Mouse (Mus musculus) heart, embryonic 16.5 days (tissue): ENCODE results near the gene Lsm12. TPM values are rescaled to one million over a fixed set of nuclear protein-coding genes. Genes with fewer than 3 reads are reported as not detected.
A peak's percentile ranks its signal among the peaks of the same experiment; 100 is the strongest.

Experiments used
- ATAC-seq: fragments of 200-750 bp; cut with Nextera tagmentation; replicated peaks from 2 replicates; pipeline ENCODE4 v1.8.0; 2017; ENCODE audit warnings: moderate number of reproducible peaks; ENCODE audit not compliant: insufficient read depth, low FRiP score; ENCODE audit errors: extremely low read depth
- H3K27ac ChIP-seq: fragments of 300-500 bp; sonication (generic); 2 replicates; pipeline ENCODE4 v1.5.1; 2014; ENCODE audit warnings: mild to moderate bottlenecking, low read length, control low read depth, moderate library complexity
- H3K27me3 ChIP-seq: fragments of 300-500 bp; sonication (generic); 2 replicates; pipeline ENCODE4 v1.6.1; 2014; ENCODE audit warnings: low read length, mixed read lengths; ENCODE audit not compliant: control insufficient read depth, insufficient read depth
- H3K36me3 ChIP-seq: fragments of 300-500 bp; sonication (generic); 2 replicates; pipeline ENCODE4 v1.6.1; 2014; ENCODE audit not compliant: control insufficient read depth, insufficient read depth
- H3K4me1 ChIP-seq: fragments of 300-500 bp; sonication (generic); 2 replicates; pipeline ENCODE4 v1.6.1; 2014; ENCODE audit warnings: low read length, mixed read lengths; ENCODE audit not compliant: control insufficient read depth, insufficient read depth
- H3K4me2 ChIP-seq: fragments of 300-500 bp; sonication (generic); 2 replicates; pipeline ENCODE4 v1.6.1; 2014; ENCODE audit warnings: low read depth, mild to moderate bottlenecking, control low read depth, low read length
- H3K4me3 ChIP-seq: fragments of 300-500 bp; sonication (generic); 2 replicates; pipeline ENCODE4 v1.5.1; 2014; ENCODE audit warnings: mild to moderate bottlenecking, control low read depth, low read length
- H3K9ac ChIP-seq: fragments of 300-500 bp; sonication (generic); 2 replicates; pipeline ENCODE4 v1.6.1; 2014; ENCODE audit warnings: low read length, control low read depth
- H3K9me3 ChIP-seq: fragments of 300-500 bp; sonication (generic); replicated peaks from 2 replicates; pipeline ENCODE4 v1.6.1; 2016; ENCODE audit warnings: low read length; ENCODE audit not compliant: control insufficient read depth
- WGBS: fragments of 180-500 bp; shearing (Covaris S2); extraction: QIAGEN DNeasy Blood & Tissue Kit; methylation state at CpG from one replicate; pipeline ENCODE4 v1.1.7; 2014; 5-methylcytosine and 5-hydroxymethylcytosine counted together
- polyA plus RNA-seq: library from polyadenylated mRNA; unstranded; fragments of >200 nt; fragmentation: Nextera tagmentation; extraction: Ambion mirVana; gene quantifications from 2 replicates; pipeline ENCODE4 v1.2.1, GENCODE M21; 2015

Gene Lsm12
- polyA plus RNA-seq, 1 experiment from 2014 or later, result 60.5 TPM

DNA sequence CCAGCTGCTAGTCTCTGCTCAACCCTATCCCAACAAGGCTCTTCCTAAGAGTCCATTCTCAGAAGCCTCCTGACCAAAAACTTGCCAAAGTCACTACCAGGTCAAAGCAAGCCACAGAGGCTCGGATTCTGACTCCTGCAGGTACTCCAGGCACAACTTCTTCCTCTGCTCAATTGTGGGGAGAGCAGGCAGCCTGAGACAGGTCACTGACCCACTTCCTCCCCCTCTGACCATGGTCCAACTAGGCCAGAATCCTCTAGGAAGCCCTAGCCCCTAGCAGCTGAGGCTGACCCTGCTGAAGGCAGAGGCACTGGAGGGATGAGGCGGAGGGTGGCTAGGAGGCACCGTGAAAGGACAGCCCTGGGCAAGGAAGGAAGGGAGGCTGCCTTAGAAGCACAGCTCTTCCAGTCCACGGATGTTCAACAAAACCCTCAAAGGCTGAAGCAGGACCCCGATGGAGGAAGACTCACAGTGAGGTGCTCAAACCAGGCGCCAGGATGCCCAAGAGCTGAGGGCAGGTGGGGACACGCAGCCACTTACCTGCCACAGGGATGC is 32.9 kb upstream of the Lsm12 start:
- Histone ChIP-seq H3K27me3 (no peaks in the 10 kb centered on the region), H3K4me3 (peak overlapping the region; percentile 76), H3K36me3 (no peaks in the 10 kb centered on the region), H3K9ac (peak overlapping the region; percentile 88), H3K4me1 (peaks cover 84% of the 10 kb centered on the region), H3K9me3 (no peaks in the 10 kb centered on the region), H3K4me2 (peak overlapping the region; percentile 85), H3K27ac (peak overlapping the region; percentile 99)
- WGBS, result 24% methylated on average over 7 of the region's 7 CpGs
- no peak for ATAC-seq

DNA sequence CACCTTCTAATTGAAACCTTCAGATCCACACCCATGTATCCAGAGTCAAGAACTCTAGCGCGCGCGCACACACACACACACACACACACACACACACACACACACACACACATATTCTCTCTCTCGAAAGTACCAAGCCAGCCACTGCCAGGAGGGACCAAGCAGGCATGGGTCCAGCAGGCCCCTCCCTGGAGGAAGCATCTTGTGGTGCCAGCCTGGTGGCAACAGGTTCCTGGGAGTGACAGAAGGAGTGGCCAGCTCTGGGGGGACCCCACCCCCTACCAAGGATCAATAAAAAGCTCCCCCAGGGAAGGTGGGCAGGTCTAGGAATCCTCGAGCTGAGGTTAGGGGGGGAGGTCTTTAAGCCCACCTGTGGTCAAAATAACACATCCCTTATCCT is 32.3 kb upstream of the Lsm12 start:
- no peaks in the 10 kb centered on the region for H3K27me3 ChIP-seq
- no peaks in the 10 kb centered on the region for H3K36me3 ChIP-seq
- H3K9me3 ChIP-seq, result no peaks in the 10 kb centered on the region
- H3K4me3 ChIP-seq, result peak overlapping the region; percentile 76
- no peak for ATAC-seq
- peak overlapping the region; percentile 99 for H3K27ac ChIP-seq
- H3K9ac ChIP-seq, result peak overlapping the region; percentile 88
- H3K4me1 ChIP-seq, result peaks cover 84% of the 10 kb centered on the region
- H3K4me2 ChIP-seq, result peak overlapping the region; percentile 85
- 26% methylated on average over 6 of the region's 6 CpGs for WGBS

DNA sequence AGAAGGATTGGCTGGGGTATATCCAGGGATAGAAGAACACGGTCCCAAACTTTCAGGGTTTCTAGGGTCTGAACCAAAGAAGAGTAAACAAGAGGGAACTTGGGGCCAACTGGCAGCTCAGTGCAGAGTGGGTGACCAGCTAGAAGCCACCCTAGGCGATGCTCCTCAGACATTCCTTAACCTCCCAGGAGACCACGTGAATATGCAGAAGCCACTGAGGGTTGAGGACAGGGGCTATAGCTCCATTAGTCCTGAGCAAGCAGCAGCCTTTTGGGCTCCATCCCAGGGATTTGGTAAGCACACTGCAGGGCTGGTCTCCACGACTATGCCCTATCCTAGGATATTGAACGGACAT is 31.8 kb upstream of the Lsm12 start:
- Histone ChIP-seq H3K4me2 (peak overlapping the region; percentile 85), H3K9me3 (no peaks in the 10 kb centered on the region), H3K27ac (peak overlapping the region; percentile 99), H3K36me3 (no peaks in the 10 kb centered on the region), H3K27me3 (no peaks in the 10 kb centered on the region), H3K4me1 (peaks cover 84% of the 10 kb centered on the region), H3K9ac (peak overlapping the region; percentile 88), H3K4me3 (peak overlapping the region; percentile 76)
- ATAC-seq, result no peak
- 25% methylated on average over 5 of the region's 5 CpGs for WGBS

DNA sequence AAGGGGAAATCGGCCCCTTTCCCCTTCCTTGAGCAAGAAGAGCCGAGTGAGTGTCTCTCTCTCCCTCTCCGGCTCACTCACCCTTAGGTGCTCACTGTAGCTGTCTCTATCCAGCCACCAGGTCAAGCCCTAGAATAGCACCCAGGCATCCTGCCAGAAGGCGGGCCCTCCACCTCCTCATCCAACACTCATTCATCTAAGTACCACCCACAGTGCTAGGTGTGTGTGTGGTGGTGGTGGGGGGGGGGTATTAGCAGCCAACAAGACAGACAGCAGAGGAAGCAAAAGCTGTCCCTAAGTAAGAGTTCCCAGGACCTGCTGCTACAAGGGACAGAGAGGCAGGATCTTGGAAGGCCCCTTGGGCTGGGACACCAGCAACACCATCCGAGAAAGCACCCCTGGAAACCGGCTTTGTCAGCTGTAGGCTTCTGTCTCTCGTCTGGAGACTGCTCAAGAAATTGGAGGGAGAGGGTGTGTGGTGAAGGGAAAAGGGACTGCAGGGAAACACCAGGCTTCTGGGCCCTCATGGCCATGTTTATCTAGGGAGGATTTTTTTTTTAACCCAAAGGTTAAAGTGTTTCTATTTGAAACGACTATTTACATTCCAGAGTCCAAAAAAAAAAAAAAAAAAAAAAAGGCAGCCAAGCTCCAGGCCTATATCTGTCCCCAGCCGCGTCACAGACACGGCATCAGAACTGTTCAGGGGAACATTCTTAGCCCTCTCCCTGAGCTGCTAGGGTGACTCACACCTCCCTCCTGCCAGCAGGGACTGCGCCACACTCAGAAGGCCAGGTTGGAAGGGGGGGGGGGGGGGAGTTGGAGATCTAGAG is 31.2 kb upstream of the Lsm12 start:
- H3K9ac ChIP-seq, result peak overlapping the region; percentile 88
- 15% methylated on average over 12 of the region's 12 CpGs for WGBS
- peak overlapping the region; percentile 85 for H3K4me2 ChIP-seq
- no peaks in the 10 kb centered on the region for H3K9me3 ChIP-seq
- H3K36me3 ChIP-seq, result no peaks in the 10 kb centered on the region
- no peaks in the 10 kb centered on the region for H3K27me3 ChIP-seq
- H3K4me1 ChIP-seq, result peaks cover 88% of the 10 kb centered on the region
- peak; percentile 74 for ATAC-seq
- peak overlapping the region; percentile 99 for H3K27ac ChIP-seq
- H3K4me3 ChIP-seq, result peak overlapping the region; percentile 76

DNA sequence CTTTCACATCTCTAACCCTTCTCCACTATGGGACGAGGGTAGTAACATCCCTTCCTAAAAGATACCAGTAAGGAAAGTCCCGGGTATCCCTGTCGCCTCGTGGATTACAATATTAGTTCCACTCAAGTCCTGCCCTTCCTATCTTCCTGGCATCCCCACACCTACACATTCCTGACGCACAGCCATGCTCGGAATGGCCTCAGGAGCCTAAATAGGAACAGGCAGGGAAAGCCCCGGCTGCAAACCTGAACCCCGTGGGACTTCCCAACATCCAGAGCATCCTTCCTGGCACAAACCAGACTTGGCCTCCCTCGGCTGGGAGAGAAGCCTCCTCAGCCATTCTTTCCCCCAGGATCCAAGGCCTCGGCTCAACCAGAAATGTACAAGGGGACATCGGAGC is 30.4 kb upstream of the Lsm12 start:
- 31% methylated on average over 11 of the region's 11 CpGs for WGBS
- Histone ChIP-seq H3K27ac (peak overlapping the region; percentile 99), H3K9me3 (no peaks in the 10 kb centered on the region), H3K4me1 (peaks cover 86% of the 10 kb centered on the region), H3K4me3 (peak overlapping the region; percentile 45), H3K27me3 (no peaks in the 10 kb centered on the region), H3K9ac (peak overlapping the region; percentile 67), H3K4me2 (peak overlapping the region; percentile 85), H3K36me3 (no peaks in the 10 kb centered on the region)
- ATAC-seq, result no peak

DNA sequence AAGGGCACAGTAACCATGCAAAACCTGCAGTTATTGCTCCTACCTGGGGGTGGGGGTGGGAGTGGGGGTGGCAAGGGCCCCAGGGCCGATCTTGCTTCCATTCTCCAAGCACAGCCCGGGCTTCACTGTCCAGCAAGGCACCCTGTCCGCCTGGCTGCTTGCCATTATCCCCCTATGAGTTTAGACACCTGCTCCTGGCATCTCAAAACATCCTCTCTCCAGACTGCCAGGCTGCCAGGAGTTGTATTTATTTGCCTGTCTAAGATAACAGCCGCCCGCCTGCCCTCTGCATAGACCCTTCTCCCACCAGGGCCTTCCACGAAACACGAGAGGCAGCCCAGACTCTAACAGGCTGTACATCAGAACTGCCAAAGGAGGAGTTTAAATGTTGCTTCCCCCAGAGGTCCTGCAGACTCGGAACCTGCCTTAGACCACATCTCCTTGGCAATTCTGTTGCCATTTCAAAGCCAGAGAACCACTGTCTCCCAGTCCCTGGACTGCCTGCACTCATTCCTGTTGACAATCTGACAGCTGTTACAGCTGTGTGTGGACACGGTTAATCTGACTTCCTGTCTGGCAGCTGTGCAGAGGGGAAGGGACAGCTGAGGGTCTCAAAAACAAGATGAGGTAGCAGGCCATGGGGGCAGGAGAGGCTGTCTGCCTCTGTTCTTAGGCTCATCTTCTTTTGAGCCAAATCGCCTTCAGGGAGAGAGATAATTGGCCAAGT is 29.5 kb upstream of the Lsm12 start:
- H3K9me3 ChIP-seq, result no peaks in the 10 kb centered on the region
- no peaks in the 10 kb centered on the region for H3K27me3 ChIP-seq
- 18% methylated on average over 10 of the region's 10 CpGs for WGBS
- H3K36me3 ChIP-seq, result no peaks in the 10 kb centered on the region
- H3K9ac ChIP-seq, result peak overlapping the region; percentile 56
- peak overlapping the region; percentile 99 for H3K27ac ChIP-seq
- no peak overlapping the region for H3K4me3 ChIP-seq
- no peak for ATAC-seq
- peak overlapping the region; percentile 37 for H3K4me2 ChIP-seq
- peaks cover 85% of the 10 kb centered on the region for H3K4me1 ChIP-seq

DNA sequence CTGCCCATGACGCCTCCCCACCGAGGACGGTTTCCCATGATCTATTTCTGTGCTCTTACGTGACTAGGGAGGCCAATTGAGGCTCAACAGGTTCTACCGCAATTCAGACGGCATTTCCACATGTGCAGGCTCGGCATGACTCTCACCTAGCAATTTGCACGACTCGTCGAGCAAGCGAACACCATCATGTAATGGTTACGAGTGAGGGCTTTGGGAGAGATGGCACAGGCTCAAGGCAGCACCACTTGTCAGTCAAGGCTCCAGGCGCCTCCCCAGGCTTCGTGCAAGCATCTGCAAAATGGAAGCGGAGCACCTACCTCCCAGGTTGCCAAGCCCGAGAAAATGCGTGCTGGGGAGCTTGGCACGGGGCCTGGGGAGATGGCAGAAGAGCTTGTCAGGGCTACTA is 26.8 kb upstream of the Lsm12 start:
- Histone ChIP-seq H3K27ac (peak overlapping the region; percentile 70), H3K27me3 (no peaks in the 10 kb centered on the region), H3K9ac (no peak overlapping the region), H3K4me1 (peaks cover 89% of the 10 kb centered on the region), H3K4me3 (peak overlapping the region; percentile 2; the same call in 1 of the 2 replicates), H3K9me3 (no peaks in the 10 kb centered on the region), H3K4me2 (peak overlapping the region; percentile 33), H3K36me3 (no peaks in the 10 kb centered on the region)
- no peak for ATAC-seq
- WGBS, result 36% methylated on average over 18 of the region's 18 CpGs

DNA sequence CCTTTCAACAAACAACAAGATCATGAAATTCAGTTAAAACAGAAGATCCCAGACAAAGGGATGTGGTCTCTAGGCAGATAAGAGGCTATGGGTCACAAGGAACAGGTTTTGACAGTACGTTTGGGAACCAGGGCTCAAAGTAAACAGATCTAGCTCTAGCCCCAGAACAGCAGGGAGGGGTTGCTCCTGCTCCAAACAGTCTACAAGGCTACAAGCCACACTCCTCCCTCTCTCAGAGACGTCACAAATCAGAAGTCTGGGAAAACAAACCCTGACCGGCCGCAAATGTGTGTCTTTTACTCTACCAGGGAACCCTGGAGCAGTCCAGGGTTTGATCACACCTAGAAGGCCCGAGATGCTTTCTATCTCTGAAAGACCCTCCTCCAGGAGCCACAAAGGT is 25.9 kb upstream of the Lsm12 start:
- H3K4me3 ChIP-seq, result no peak overlapping the region
- peaks cover 8% of the 10 kb centered on the region for H3K36me3 ChIP-seq
- H3K4me1 ChIP-seq, result peaks cover 88% of the 10 kb centered on the region
- H3K27ac ChIP-seq, result peak overlapping the region; percentile 70
- H3K9ac ChIP-seq, result peak overlapping the region; percentile 35; the same call in 1 of the 2 replicates
- no peaks in the 10 kb centered on the region for H3K27me3 ChIP-seq
- 60% methylated on average over 5 of the region's 5 CpGs for WGBS
- H3K9me3 ChIP-seq, result no peaks in the 10 kb centered on the region
- no peak for ATAC-seq
- no peak overlapping the region for H3K4me2 ChIP-seq

DNA sequence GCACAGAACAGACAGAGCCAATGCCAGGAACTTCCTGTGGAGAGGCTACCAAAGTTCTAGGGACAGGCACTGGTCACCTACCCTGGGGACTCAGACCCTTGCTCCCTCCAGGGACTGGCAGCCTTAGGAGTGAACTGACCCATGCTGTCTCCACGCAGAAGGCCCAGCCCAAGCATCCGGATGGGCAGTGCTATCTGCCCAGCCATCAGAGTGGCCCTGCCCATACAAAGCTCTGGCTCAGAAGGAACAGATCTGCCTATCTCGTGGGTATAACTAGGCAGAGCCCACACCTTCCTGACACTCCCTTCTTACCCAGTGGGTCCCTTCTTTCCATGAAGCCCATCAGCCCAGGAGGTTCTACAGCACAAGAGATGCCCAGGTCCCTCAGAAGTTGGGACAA is 25.1 kb upstream of the Lsm12 start:
- 67% methylated on average over 3 of the region's 3 CpGs for WGBS

More for the DNA sequence above, 25.1 kb upstream of the Lsm12 start:
- no peaks in the 10 kb centered on the region for H3K27me3 ChIP-seq
- H3K4me1 ChIP-seq, result peaks cover 80% of the 10 kb centered on the region
- H3K4me2 ChIP-seq, result no peak overlapping the region
- no peak overlapping the region for H3K4me3 ChIP-seq
- no peaks in the 10 kb centered on the region for H3K9me3 ChIP-seq
- H3K36me3 ChIP-seq, result peaks cover 9% of the 10 kb centered on the region
- ATAC-seq, result no peak
- H3K9ac ChIP-seq, result no peak overlapping the region
- H3K27ac ChIP-seq, result no peak overlapping the region
